Mouse (Mus musculus): ENCODE measurements at regions not wholly inside any gene's neighbourhood (a gene's known extent, or its start where the extent isn't known, plus 50 kb on each side); places are given as distances from the start of the nearest gene placed in this dataset.

DNA sequence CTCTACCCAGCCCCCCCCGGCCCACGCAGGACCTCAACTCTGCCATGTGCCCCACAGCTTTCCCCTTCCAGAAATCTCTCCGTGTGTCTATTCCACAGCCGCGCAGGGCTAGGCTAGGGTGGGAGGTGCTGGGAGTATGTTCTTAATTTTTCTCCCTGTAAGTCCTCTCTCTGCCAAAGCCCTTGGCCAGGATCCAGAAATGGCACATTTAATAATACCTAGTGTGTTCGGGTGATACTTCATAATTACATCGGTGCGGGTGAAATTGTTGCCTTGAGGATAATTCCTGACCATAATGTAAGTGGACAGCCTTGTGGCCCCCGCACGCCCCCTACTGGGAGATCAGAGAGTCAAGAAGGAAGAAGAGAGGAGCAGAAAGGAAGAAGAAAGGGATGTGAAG, 1093.5 kb downstream of the Mrps31 start:
- DNase-seq: peak; percentile 72

DNA sequence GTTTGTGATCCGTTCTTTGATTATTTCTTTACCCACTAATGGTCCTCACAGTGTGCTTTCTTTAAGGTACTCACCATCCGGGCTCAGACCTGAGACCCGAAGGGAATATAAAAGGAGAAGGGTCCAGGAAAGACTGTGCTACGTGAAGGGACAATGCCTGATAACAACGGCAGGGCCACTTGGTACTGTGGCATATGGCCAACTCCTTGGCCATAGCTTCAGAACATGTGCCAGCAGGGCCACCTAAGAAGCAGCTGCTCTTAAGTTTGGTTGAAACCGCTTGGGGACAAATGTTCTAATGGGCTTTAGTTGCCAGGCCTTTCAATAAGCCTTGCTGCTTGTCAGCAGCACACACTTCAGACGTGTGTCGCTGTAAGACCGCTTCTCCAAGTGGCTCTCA, 1094.1 kb downstream of the Mrps31 start:
- no peak for DNase-seq

- DNase-seq: no peak
Observed at GRCm38 (mm10) chr8:23505966-23506365, 1094.8 kb downstream of the Mrps31 start.

- no peak for DNase-seq
Observed at GRCm38 (mm10) chr8:23507661-23508060, 1096.5 kb downstream of the Mrps31 start.

GRCm38 (mm10) chr8:23510076-23510475, 1098.9 kb downstream of the Mrps31 start:
- no peak for DNase-seq

DNA sequence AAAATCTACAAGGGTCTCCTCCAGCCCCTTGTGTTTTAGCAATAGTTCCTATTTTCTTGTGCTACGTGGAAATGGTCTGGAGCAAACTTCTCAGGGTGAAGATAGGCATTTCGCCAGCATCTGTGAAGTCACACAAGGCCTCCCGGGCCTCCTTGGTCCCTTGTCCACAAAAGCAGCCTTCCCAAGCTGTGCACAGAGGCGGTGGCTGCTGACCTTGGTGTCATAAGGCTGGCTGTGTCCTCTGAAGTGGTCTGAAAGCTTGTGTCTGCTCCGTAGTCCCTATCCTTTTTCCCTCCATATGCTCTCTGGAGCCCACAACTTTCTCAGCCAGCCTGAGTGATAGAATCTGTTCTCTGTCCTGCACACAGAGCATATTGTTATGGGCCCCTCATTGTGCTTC, 1099.4 kb downstream of the Mrps31 start:
- DNase-seq: no peak

GRCm38 (mm10) chr8:23511264-23511663, 1100.1 kb downstream of the Mrps31 start:
- no peak for DNase-seq

DNA sequence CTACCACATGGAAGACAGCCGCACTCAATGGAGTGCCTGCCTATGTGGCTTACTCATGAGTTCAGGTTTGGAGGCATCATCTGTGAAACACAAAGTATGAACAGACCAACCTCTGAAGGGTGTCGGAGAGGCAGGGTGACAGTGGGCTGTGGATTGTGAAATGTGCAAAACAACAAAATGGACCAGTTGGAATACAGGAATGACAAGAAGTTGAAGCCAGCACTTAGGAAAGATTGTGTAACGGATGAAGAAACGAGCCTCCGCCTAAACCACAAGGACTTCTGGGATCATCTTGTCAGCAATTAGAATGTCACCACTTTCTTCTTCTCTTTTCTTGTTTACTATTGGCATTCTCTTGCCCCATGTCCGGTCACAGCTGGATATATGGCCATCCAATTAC, 1100.6 kb downstream of the Mrps31 start:
- DNase-seq: no peak

DNA sequence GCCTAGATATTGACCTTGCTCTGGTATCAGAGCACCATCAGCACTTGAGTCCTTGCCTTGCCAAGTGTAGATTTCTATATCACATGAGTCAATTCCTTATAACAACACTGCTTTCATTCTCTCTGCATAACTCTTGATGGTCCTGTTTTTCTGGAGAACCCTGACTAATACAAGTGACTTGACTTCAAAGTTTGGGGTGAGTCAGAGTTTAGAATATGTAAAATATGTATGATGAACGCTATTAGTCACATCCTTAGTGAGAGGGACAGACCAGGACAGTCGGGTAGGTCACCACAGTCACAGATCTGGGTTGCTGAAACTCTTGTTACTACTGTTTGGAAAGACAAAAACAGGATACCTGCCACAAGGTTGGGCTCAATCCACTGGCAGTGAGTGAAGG, 1105.3 kb downstream of the Mrps31 start:
- DNase-seq: no peak

DNA sequence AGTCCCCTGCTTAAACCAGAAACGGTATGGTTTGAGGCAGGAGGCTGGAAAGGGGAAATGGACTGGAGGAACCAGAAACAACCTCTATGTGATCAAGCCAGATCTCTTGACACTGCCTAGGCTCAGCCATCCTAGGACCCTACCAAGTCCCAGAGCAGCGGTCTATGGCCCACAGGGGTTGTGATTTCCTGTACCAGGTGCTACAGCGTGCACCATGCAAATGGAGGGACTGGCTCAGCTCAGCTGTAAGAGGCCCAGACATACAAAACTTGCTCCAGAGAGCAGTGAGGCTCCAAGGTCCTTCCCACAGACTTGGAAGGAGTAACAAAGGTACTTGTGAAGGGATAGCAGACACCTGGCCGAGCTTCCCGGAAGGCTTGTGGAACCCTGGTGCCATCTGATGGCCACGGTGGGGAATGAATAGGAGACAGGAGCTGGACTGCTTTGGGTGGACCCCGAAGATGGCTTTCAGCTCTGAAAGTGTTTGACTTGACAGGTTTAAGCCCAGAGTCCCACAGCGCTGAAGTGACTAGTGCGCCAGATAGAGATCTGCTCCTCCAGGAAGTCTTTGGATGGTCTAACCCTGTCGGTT, 1120.5 kb downstream of the Mrps31 start:
- peak; percentile 50 for DNase-seq

DNA sequence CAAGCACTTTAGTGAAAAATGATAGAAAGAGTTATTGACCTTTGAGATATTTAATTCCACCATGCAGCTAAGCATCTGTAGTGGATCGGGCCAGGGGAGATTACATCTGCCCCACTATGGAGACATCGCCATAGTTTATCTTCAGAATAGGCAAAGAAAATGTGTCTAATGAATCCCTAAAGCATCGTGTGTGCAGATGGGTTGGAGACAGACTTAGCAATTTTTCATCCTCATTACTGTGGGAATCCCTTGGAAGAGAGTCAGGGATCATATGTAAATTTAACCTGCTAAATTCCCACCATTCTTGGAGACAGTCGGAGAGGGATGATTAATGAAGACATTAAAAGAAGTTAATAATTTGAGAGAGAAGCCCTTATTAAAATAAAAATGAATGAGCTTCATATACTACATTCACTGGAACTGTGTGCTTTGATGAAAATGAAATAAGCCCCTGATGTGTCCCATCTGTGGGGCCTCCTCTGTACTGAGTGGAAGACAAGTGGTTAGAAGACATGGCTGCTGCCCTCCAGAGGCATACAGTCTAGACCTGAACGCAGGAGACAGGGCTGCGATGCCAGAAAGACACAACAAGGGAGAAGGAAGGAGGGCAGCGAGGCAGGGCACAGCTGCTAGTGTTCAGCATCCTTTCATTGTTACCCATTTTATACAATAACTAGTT, 1126.7 kb downstream of the Mrps31 start:
- no peak for DNase-seq

- no peak for DNase-seq
Observed at GRCm38 (mm10) chr8:23553565-23554473, 1142.7 kb downstream of the Mrps31 start.

DNA sequence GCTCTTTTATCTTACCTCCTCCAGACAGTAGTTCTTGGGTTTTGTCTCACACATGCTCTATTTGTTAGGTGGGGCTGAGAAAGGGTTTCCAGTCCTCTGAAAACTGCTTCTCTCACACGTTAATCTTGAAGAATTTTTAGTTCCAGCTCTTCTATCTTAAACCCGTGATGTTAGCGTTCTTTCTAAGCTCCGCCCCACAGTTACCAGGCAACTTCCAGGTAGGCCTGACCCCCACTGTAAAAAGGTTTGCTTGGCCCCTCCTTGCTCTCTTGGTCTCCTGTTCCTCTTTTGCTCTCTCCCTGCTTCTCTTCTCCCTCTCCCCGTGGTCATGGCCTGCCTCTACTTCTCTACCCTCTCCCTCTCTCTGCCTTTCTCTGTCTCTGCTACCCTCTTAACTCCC, 1149.7 kb downstream of the Mrps31 start:
- DNase-seq: no peak

DNA sequence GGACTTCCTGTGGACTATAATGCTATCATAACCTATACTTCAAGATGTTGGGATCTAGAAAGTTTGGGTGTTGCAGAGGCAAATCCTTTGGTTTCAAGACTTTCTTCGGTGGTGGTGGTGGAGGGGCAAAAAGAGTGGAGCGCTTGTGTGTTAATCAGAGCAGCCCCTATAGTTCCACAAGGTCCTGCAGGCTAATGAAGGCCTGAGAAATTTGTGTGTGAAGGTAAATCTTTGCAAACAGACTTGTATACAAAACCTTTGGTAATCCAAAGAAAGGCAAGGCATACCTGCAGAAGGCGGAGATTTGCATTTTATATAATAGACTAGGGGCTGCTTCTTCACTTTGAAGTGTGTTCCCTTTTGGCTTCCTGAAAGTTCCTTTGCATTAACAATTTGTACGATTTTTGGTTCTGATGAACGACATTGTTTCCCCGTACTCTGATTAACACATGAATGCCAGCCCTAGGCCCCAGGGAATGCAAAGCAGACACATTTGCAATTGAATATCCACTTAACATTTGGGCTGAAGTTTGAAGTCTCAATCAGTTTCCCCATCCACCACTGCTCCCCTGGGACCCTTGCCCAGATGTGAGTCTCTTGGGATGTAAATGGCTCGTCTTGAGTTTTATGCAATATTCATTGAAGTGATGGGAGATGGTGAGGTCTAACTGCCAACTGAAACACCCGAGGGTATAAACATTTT, 1150.7 kb downstream of the Mrps31 start:
- no peak for DNase-seq

DNA sequence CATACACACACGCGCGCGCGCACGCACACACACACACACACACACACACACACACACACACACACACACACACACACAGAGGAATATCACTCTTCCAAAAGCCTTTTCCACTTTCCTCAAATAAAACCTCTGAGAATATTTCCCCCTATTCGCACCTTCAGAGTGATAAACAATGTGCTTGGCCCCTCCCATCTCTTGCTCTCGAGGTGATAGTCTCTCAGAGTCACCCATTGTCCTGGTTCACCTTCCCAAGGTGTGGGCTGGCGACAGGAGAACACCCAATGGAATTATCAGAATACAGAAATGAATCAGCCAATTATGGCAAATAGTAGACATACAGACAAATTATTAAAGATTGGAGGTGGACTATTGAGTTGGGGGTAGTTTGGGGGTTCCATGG, 1151.3 kb downstream of the Mrps31 start:
- DNase-seq: no peak

- no peak for DNase-seq
Observed at GRCm38 (mm10) chr8:23563065-23564020, 1152.2 kb downstream of the Mrps31 start.

- DNase-seq: no peak
Observed at GRCm38 (mm10) chr8:23567906-23568305, 1156.7 kb downstream of the Mrps31 start.

GRCm38 (mm10) chr8:23571338-23571737, 1154.3 kb downstream of the Adam3 start:
- DNase-seq: no peak

GRCm38 (mm10) chr8:23580106-23580505, 1145.5 kb downstream of the Adam3 start:
- no peak for DNase-seq

DNA sequence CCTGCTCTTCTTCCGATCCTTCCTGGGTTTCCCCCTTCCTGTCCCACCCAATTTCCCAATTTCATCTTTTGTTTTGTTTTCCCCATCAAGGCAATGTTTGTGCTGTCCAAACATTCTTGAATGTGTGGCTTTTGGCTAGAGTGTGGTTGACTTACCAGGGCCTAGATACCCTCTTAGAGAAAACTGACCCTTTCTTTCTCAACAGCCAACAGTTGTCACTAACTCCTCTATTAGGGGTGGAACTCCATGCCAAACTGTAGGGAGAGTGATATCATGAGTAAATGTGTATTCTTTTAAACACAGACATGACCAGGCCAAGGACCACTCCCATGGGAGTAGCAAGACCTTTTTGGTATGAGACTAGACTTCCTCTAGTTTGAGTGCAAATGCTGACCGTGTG, 1145.0 kb downstream of the Adam3 start:
- DNase-seq: no peak

Data from kidney, postnatal 14 days (tissue).